Mouse (Mus musculus): Measurements from ENCODE around the gene Nfia.

DNA sequence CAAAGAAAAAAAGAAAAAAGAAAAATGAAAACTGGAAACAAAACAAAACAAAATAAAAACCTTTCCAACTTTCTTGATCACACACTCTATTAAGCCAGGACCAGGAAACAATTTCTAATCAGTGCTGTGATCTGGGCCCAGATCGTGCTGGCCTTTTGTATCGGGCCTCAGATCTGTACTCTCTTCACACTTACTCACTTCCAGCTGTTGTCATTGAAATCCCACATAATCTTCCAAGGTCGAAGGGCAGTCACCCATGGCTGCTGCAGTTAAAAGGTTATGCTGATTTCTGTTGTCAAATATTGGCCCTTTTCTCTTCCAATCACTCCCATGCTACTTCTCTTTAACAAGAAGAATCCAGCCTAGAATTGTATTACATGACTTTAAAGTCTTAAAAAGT is 219.3 kb downstream of the Nfia start:
- TF ChIP-seq CTCF (IDR thresholded peaks at IDR 0.05; ENCODE audit: low read depth) (no peak), EP300 (IDR thresholded peaks at IDR 0.05; ENCODE audit: low read depth) (no peak)
